8 mouse cellular contexts compared by ENCODE assay signal in genomic region chr17:32505851-32506728, GRCm38 (mm10). TPM values are rescaled to one million over a fixed set of nuclear protein-coding genes. Genes with fewer than 3 reads are reported as not detected.
DNase-seq lines count a peak whose midpoint lies in the region; ATAC-seq and TF ChIP-seq lines count a peak whose summit lies in the region.

TSS of gene Cyp4f17 (plus strand) at chr17:32506050.

- H3K4me3 ChIP-seq in forebrain, postnatal 0 days (ENCODE audit: low read depth, low read length) = peak within 1 kb of the TSS; percentile 44
- H3K4me3 ChIP-seq in hindbrain, embryonic 13.5 days = peak within 1 kb of the TSS; percentile 47
- H3K4me3 ChIP-seq in midbrain, embryonic 15.5 days = peak within 1 kb of the TSS; percentile 47

- ATAC-seq in forebrain, postnatal 0 days = peak; percentile 85
- peak; percentile 88 for ATAC-seq in hindbrain, embryonic 13.5 days (ENCODE audit: low FRiP score)
- ATAC-seq in midbrain, embryonic 15.5 days (replicated peaks) = peak; percentile 91

- peak; percentile 61 to 72 for DNase-seq in cerebellum, postnatal 10 days
- no peak for DNase-seq in cerebellum, adult 11 months
- peak; percentile 48 for DNase-seq in adrenal gland, postnatal 25 days
- peak; percentile 56 for DNase-seq in forebrain, postnatal 0 days
- peak; percentile 71 for DNase-seq in liver
- no peak for DNase-seq in B cell, adult 2 months

- TF ChIP-seq CTCF in forebrain, postnatal 0 days (IDR thresholded peaks at IDR 0.05; ENCODE audit: low read depth) = no peak

- peaks cover 5% of the 10 kb centered on the region; the same call in 1 of the 2 replicates for H3K4me1 ChIP-seq in forebrain, postnatal 0 days (ENCODE audit: insufficient read depth)
- peaks cover 25% of the 10 kb centered on the region for H3K4me1 ChIP-seq in hindbrain, embryonic 13.5 days (replicated peaks)
- H3K4me1 ChIP-seq in midbrain, embryonic 15.5 days = peaks cover 24% of the 10 kb centered on the region

- peak within 1 kb of the TSS; percentile 74 for H3K4me2 ChIP-seq in forebrain, postnatal 0 days (ENCODE audit: low read depth)
- H3K4me2 ChIP-seq in hindbrain, embryonic 13.5 days = peak within 1 kb of the TSS; percentile 73
- peak within 1 kb of the TSS; percentile 71 for H3K4me2 ChIP-seq in midbrain, embryonic 15.5 days

- no peaks in the 10 kb centered on the region for H3K27me3 ChIP-seq in forebrain, postnatal 0 days (ENCODE audit: insufficient read depth, low read length)
- no peaks in the 10 kb centered on the region for H3K27me3 ChIP-seq in hindbrain, embryonic 13.5 days
- no peaks in the 10 kb centered on the region for H3K27me3 ChIP-seq in midbrain, embryonic 15.5 days (replicated peaks)

- H3K27ac ChIP-seq in forebrain, postnatal 0 days (ENCODE audit: low read depth, low read length) = peak within 1 kb of the TSS; percentile 57
- peak within 1 kb of the TSS; percentile 84 for H3K27ac ChIP-seq in hindbrain, embryonic 13.5 days
- H3K27ac ChIP-seq in midbrain, embryonic 15.5 days = peak within 1 kb of the TSS; percentile 78

- no peaks in the 10 kb centered on the region for H3K9me3 ChIP-seq in forebrain, postnatal 0 days (ENCODE audit: low read length)
- H3K9me3 ChIP-seq in hindbrain, embryonic 13.5 days = no peaks in the 10 kb centered on the region
- no peaks in the 10 kb centered on the region for H3K9me3 ChIP-seq in midbrain, embryonic 15.5 days

- peak within 1 kb of the TSS; percentile 56 for H3K9ac ChIP-seq in forebrain, postnatal 0 days
- peak within 1 kb of the TSS; percentile 74 for H3K9ac ChIP-seq in hindbrain, embryonic 13.5 days
- peak within 1 kb of the TSS; percentile 44 for H3K9ac ChIP-seq in midbrain, embryonic 15.5 days

- no peaks in the 10 kb centered on the region for H3K36me3 ChIP-seq in forebrain, postnatal 0 days (ENCODE audit: insufficient read depth)
- peaks cover 9% of the 10 kb centered on the region; the same call in 1 of the 2 replicates for H3K36me3 ChIP-seq in hindbrain, embryonic 13.5 days
- no peaks in the 10 kb centered on the region for H3K36me3 ChIP-seq in midbrain, embryonic 15.5 days (replicated peaks)

- 2% methylated on average over 30 of the region's 30 CpGs for WGBS in forebrain, postnatal 0 days
- 1% methylated on average over 27 of the region's 30 CpGs for whole genome bisulfite sequencing in hindbrain, embryonic 13.5 days
- 1% methylated on average over 29 of the region's 30 CpGs for WGBS in midbrain, embryonic 15.5 days

RNA-seq across cellular contexts. Expression of gene Cyp4f17, which starts in this region (rescaled TPM):
- total RNA-seq in adrenal gland, postnatal 25 days (2021) = 8.3 and 9.4 TPM in 2 replicates
- 7.9 and 9.1 TPM in 2 replicates for total RNA-seq in forebrain, postnatal 0 days (2014; rRNA removed)
- 4.0 and 8.6 TPM in 2 replicates for polyA plus RNA-seq in forebrain, postnatal 0 days (2015; fragmentation: Nextera tagmentation; extraction: Ambion mirVana)
- polyA plus RNA-seq in hindbrain, embryonic 13.5 days (2015; fragmentation: Nextera tagmentation; extraction: Ambion mirVana) = 12.8 and 13.1 TPM in 2 replicates
- 13.5 and 16.1 TPM in 2 replicates for polyA plus RNA-seq in midbrain, embryonic 15.5 days (2015; fragmentation: Nextera tagmentation; extraction: Ambion mirVana)

Comparison
In these comparisons a context has a peak if more than half of its experiments do, and no peak if none do; other contexts are left out.
1. DNase-seq: peak in cerebellum, postnatal 10 days (2 of 2), adrenal gland, postnatal 25 days (single experiment), forebrain, postnatal 0 days (single experiment) and liver (single experiment); none in cerebellum, adult 11 months (single experiment) and B cell, adult 2 months (0 of 2).
2. Peak in every context shown above with its lines, with median percentiles within 50 percentile points of each other: ATAC-seq, H3K27ac ChIP-seq, H3K4me2 ChIP-seq, H3K4me3 ChIP-seq and H3K9ac ChIP-seq.